Mouse (Mus musculus): ENCODE data around the gene Gm20747.
"Not testable (repeated sequence)": the region's sequence is repeated elsewhere in the genome, so short reads cannot be mapped to it uniquely, and the experiment has no call there.

The Gm20747 gene

DNA sequence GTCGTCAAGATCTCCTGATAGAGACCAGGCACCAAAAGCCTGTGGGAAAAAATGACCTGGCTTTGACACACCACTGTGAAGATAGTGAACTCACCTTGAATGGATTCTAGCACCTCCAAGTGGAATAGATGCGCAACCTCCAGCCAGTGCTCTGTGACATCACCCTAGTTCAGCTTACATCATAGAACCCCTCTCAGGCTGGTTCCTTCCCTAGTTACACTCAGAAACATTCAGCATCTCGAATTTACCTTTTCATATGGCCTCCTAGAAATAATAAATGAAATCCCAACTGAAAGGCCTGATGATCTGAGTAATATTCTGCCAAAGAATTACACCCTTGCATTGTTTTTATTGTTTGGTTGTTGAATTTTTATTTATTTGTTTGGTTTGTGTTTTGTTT lies at the start of gene Gm20747:
Gene Gm20747 (minus strand): TSS at position 101 of the 400 bp plus-strand sequence.
- not testable (repeated sequence) for DNase-seq

Data from retina, postnatal 1 day (tissue).